Mouse (Mus musculus) myocyte (in vitro differentiated cells): ENCODE measurements around the gene Tnk1. TPM values are rescaled to one million over a fixed set of nuclear protein-coding genes. Genes with fewer than 3 reads are reported as not detected.
"Not testable (repeated sequence)": the region's sequence is repeated elsewhere in the genome, so short reads cannot be mapped to it uniquely, and the experiment has no call there.

Experiments
- H3K27me3 ChIP-seq: one replicate; pipeline ENCODE4 v1.6.1; 2011; ENCODE audit not compliant: control insufficient read depth, insufficient read depth, insufficient read length
- H3K36me3 ChIP-seq: one replicate; pipeline ENCODE4 v1.6.1; 2011; ENCODE audit not compliant: control insufficient read depth, insufficient read depth
- H3K4me2 ChIP-seq: one replicate; pipeline ENCODE4 v1.6.1; 2011; ENCODE audit warnings: low read depth, control low read depth
- H3K4me3 ChIP-seq: one replicate; pipeline ENCODE4 v1.5.1; 2011; ENCODE audit warnings: mild to moderate bottlenecking, control low read depth, moderate library complexity
- H3K79me2 ChIP-seq: one replicate; pipeline ENCODE4 v1.6.1; 2011; ENCODE audit not compliant: control insufficient read depth, insufficient read depth
- H3ac ChIP-seq: one replicate; pipeline ENCODE4 v1.6.1; 2011; ENCODE audit not compliant: control insufficient read depth, insufficient read length
- CEBPB ChIP-seq: IDR thresholded peaks from 2 replicates; pipeline ENCODE4 v1.6.1; 2011; ENCODE audit warnings: mild to moderate bottlenecking, moderate library complexity; ENCODE audit not compliant: poor library complexity, insufficient read depth, severe bottlenecking
- E2F4 ChIP-seq: IDR thresholded peaks from one replicate; pipeline ENCODE4 v1.6.1; 2011; ENCODE audit warnings: mild to moderate bottlenecking, control low read depth, moderate library complexity; ENCODE audit not compliant: insufficient read depth
- MAX ChIP-seq: IDR thresholded peaks from one replicate; pipeline ENCODE4 v1.6.1; 2011; ENCODE audit warnings: low read depth, mild to moderate bottlenecking, control low read depth
- MYOD1 ChIP-seq, 3 experiments: IDR thresholded peaks; one replicate each; pipeline ENCODE4 v1.6.1; 2011; ENCODE audit warnings: control low read depth in 2 of 3, low read depth in 2 of 3, mild to moderate bottlenecking in 2 of 3, moderate library complexity in 1 of 3; ENCODE audit not compliant: insufficient read length in 2 of 3, control insufficient read depth in 1 of 3
- MYOG ChIP-seq, 3 experiments: IDR thresholded peaks; one replicate each; pipeline ENCODE4 v1.6.1; 2011; ENCODE audit warnings: control low read depth in 2 of 3, low read depth in 2 of 3, mild to moderate bottlenecking in 2 of 3; ENCODE audit not compliant: insufficient read length in 2 of 3, control insufficient read depth in 1 of 3, insufficient read depth in 1 of 3
- POLR2A ChIP-seq: IDR thresholded peaks from one replicate; pipeline ENCODE4 v1.6.1; 2011; ENCODE audit warnings: low read depth, mild to moderate bottlenecking, control low read depth, moderate library complexity; ENCODE audit not compliant: insufficient read length
- POLR2AphosphoS2 ChIP-seq: IDR thresholded peaks from one replicate; pipeline ENCODE4 v1.6.1; 2011; ENCODE audit warnings: low read depth, control low read depth; ENCODE audit not compliant: insufficient read length
- REST ChIP-seq: IDR thresholded peaks from one replicate; pipeline ENCODE4 v1.6.1; 2011; ENCODE audit warnings: mild to moderate bottlenecking, control low read depth, moderate library complexity; ENCODE audit not compliant: insufficient read depth, insufficient read length
- SRF ChIP-seq: IDR thresholded peaks from one replicate; pipeline ENCODE4 v1.6.1; 2011; ENCODE audit warnings: low read depth; ENCODE audit not compliant: control insufficient read depth, insufficient read length
- TCF12 ChIP-seq: IDR thresholded peaks from one replicate; pipeline ENCODE4 v1.6.1; 2011; ENCODE audit warnings: mild to moderate bottlenecking, control low read depth; ENCODE audit not compliant: poor library complexity, insufficient read depth, severe bottlenecking
- TCF3 ChIP-seq: IDR thresholded peaks from one replicate; pipeline ENCODE4 v1.6.1; 2011; ENCODE audit warnings: low read depth, control low read depth; ENCODE audit not compliant: insufficient read length
- USF1 ChIP-seq: IDR thresholded peaks from one replicate; pipeline ENCODE4 v1.6.1; 2011; ENCODE audit warnings: low read depth, mild to moderate bottlenecking, control low read depth, moderate library complexity
- polyA plus RNA-seq: library from polyadenylated mRNA; unstranded; fragments of >200 nt; fragmentation: generic; extraction: Trizol; gene quantifications from one replicate; pipeline ENCODE4 v1.2.1, GENCODE M21; 2012; ENCODE audit warnings: missing spikeins

Tnk1 gene
- polyA plus RNA-seq, 1 experiment: not detected

GRCm38 (mm10) chr11:69871822-69872221 is 13.3 kb upstream of the Tnk1 start:
- no peak overlapping the region for H3K4me3 ChIP-seq
- no peaks in the 10 kb centered on the region for H3K36me3 ChIP-seq
- H3K27me3 ChIP-seq: peaks cover 8% of the 10 kb centered on the region
- H3K79me2 ChIP-seq: no peaks in the 10 kb centered on the region
- no peak overlapping the region for H3K4me2 ChIP-seq
- H3ac ChIP-seq: no peak overlapping the region
- TF ChIP-seq REST (no peak), TCF12 (no peak), MAX (no peak), MYOG (IDR thresholded peaks at IDR 0.05; ENCODE audit: control insufficient read depth in 1 of 3, insufficient read depth in 1 of 3, insufficient read length in 2 of 3, low read depth in 2 of 3) (no peak)

- peaks cover 8% of the 10 kb centered on the region for H3K27me3 ChIP-seq
- TF ChIP-seq MYOG (IDR thresholded peaks at IDR 0.05; ENCODE audit: control insufficient read depth in 1 of 3, insufficient read depth in 1 of 3, insufficient read length in 2 of 3, low read depth in 2 of 3): no peak
- no peak for TF ChIP-seq POLR2AphosphoS2
- TF ChIP-seq MYOD1 (IDR thresholded peaks at IDR 0.05; ENCODE audit: control insufficient read depth in 1 of 3, insufficient read length in 2 of 3, low read depth in 2 of 3): no peak
- no peak for TF ChIP-seq CEBPB
- no peak for TF ChIP-seq E2F4
- TF ChIP-seq SRF: no peak
- TF ChIP-seq REST: no peak
- no peak for TF ChIP-seq USF1
- TF ChIP-seq TCF12: no peak
- no peak for TF ChIP-seq MAX
- no peak for TF ChIP-seq POLR2A
- TF ChIP-seq TCF3: no peak
- H3ac ChIP-seq: no peak overlapping the region
- no peak overlapping the region for H3K4me2 ChIP-seq
- no peaks in the 10 kb centered on the region for H3K36me3 ChIP-seq
- H3K4me3 ChIP-seq: no peak overlapping the region
- no peaks in the 10 kb centered on the region for H3K79me2 ChIP-seq
Measured at GRCm38 (mm10) chr11:69870289-69871069, 11.9 kb upstream of the Tnk1 start.

DNA sequence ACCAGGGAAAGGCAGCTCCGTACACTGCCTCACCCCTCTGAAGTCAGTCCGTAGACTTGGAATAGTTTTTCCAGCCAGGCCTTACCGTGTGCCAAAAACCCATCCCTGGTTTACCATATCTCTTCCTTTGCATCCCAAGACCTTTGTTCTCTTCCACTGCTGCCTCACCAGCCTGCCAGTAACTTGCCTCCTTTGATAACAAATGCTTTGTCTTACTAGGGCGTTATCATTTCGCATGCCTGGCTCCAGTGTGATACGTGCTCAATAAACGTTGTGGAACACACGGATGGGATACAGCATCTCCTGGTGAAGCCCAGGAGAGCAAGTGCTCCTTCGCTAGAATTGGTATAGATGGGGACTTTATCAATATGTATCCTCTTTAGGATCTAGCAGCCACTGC is 8.8 kb upstream of the Tnk1 start:
- Histone ChIP-seq H3K79me2 (no peaks in the 10 kb centered on the region), H3K4me2 (no peak overlapping the region), H3ac (no peak overlapping the region), H3K36me3 (no peaks in the 10 kb centered on the region), H3K4me3 (no peak overlapping the region), H3K27me3 (peaks cover 16% of the 10 kb centered on the region)
- TF ChIP-seq POLR2A: no peak
- TF ChIP-seq TCF12: no peak
- TF ChIP-seq MAX: no peak
- TF ChIP-seq POLR2AphosphoS2: no peak
- TF ChIP-seq REST: no peak
- TF ChIP-seq MYOD1 (IDR thresholded peaks at IDR 0.05; ENCODE audit: control insufficient read depth in 1 of 3, insufficient read length in 2 of 3, low read depth in 2 of 3): no peak
- no peak for TF ChIP-seq TCF3
- TF ChIP-seq USF1: no peak
- no peak for TF ChIP-seq MYOG (IDR thresholded peaks at IDR 0.05; ENCODE audit: control insufficient read depth in 1 of 3, insufficient read depth in 1 of 3, insufficient read length in 2 of 3, low read depth in 2 of 3)
- no peak for TF ChIP-seq SRF
- TF ChIP-seq CEBPB: no peak
- no peak for TF ChIP-seq E2F4

DNA sequence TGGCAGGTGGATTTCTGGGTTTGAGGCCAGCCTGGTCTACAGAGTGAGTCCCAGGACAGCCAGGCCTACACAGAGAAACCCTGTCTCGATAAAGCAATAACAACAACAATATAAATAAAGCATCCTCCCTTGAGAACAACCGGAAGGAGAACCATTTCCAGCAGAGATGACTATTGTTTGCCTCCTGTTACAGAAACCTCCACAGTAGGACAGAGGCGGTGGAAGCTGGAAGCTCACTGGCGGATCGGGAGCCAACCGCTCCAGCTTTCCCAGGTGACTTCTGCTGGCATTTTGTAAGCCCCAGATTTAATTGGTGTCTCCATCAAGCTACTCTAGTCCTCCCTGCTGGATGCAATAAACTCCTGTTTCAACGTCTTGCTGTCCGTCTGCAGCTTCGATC is 7.0 kb upstream of the Tnk1 start:
- H3K4me3 ChIP-seq: no peak overlapping the region
- H3ac ChIP-seq: no peak overlapping the region
- peaks cover 16% of the 10 kb centered on the region for H3K27me3 ChIP-seq
- H3K36me3 ChIP-seq: no peaks in the 10 kb centered on the region
- TF ChIP-seq MAX: no peak
- no peak for TF ChIP-seq MYOG (IDR thresholded peaks at IDR 0.05; ENCODE audit: control insufficient read depth in 1 of 3, insufficient read depth in 1 of 3, insufficient read length in 2 of 3, low read depth in 2 of 3)
- no peak for TF ChIP-seq TCF3
- TF ChIP-seq POLR2A: no peak
- no peaks in the 10 kb centered on the region for H3K79me2 ChIP-seq
- H3K4me2 ChIP-seq: no peak overlapping the region

- Histone ChIP-seq H3K27me3 (peaks cover 16% of the 10 kb centered on the region), H3K4me2 (no peak overlapping the region), H3ac (no peak overlapping the region), H3K4me3 (no peak overlapping the region), H3K36me3 (no peaks in the 10 kb centered on the region), H3K79me2 (no peaks in the 10 kb centered on the region)
- no peak for TF ChIP-seq MYOD1 (IDR thresholded peaks at IDR 0.05; ENCODE audit: control insufficient read depth in 1 of 3, insufficient read length in 2 of 3, low read depth in 2 of 3)
- TF ChIP-seq TCF3: no peak
Measured at GRCm38 (mm10) chr11:69864138-69864860, 5.8 kb upstream of the Tnk1 start.

- H3K4me2 ChIP-seq, H3K79me2 ChIP-seq, H3K36me3 ChIP-seq, H3ac ChIP-seq, H3K4me3 ChIP-seq: not testable (repeated sequence)
- H3K27me3 ChIP-seq: peaks cover 19% of the 10 kb centered on the region
Measured at GRCm38 (mm10) chr11:69863729-69864128, 5.2 kb upstream of the Tnk1 start.
